Mouse (Mus musculus): Measurements from ENCODE around the gene Dffa.

The Dffa gene

GRCm38 (mm10) chr4:149103875-149104561 is at the start of gene Dffa:
Gene Dffa, plus strand, starts transcription at chr4:149104146.
- peak; percentile 95 for DNase-seq

- DNase-seq, result no peak
Observed at GRCm38 (mm10) chr4:149055847-149056246, 48.1 kb upstream of the Dffa start.

- DNase-seq, result no peak
Observed at GRCm38 (mm10) chr4:149056957-149057356, 47.0 kb upstream of the Dffa start.

GRCm38 (mm10) chr4:149057470-149057869 is 46.5 kb upstream of the Dffa start:
- DNase-seq, result no peak

- DNase-seq, result no peak
Observed at GRCm38 (mm10) chr4:149058298-149058697, 45.6 kb upstream of the Dffa start.

- no peak for DNase-seq
Observed at GRCm38 (mm10) chr4:149059713-149060112, 44.2 kb upstream of the Dffa start.

GRCm38 (mm10) chr4:149060621-149061431 is 43.1 kb upstream of the Dffa start:
- no peak for DNase-seq

- no peak for DNase-seq
Observed at GRCm38 (mm10) chr4:149061432-149061718, 42.6 kb upstream of the Dffa start.

- DNase-seq, result no peak
Observed at GRCm38 (mm10) chr4:149062406-149063318, 41.3 kb upstream of the Dffa start.

- DNase-seq, result no peak
Observed at GRCm38 (mm10) chr4:149064061-149064854, 39.7 kb upstream of the Dffa start.

- peak; percentile 40 for DNase-seq
Observed at GRCm38 (mm10) chr4:149066672-149067551, 37.0 kb upstream of the Dffa start.

GRCm38 (mm10) chr4:149075073-149075472 is 28.9 kb upstream of the Dffa start:
- DNase-seq, result no peak

GRCm38 (mm10) chr4:149075871-149076575 is 27.9 kb upstream of the Dffa start:
- DNase-seq, result peak; percentile 72

- DNase-seq, result no peak
Observed at GRCm38 (mm10) chr4:149078261-149078660, 25.7 kb upstream of the Dffa start.

GRCm38 (mm10) chr4:149079629-149080028 is 24.3 kb upstream of the Dffa start:
- DNase-seq, result no peak

GRCm38 (mm10) chr4:149080111-149080510 is 23.8 kb upstream of the Dffa start:
- DNase-seq, result no peak

GRCm38 (mm10) chr4:149081528-149081927 is 22.4 kb upstream of the Dffa start:
- DNase-seq, result peak; percentile 87

- no peak for DNase-seq
Observed at GRCm38 (mm10) chr4:149085381-149085780, 18.6 kb upstream of the Dffa start.

GRCm38 (mm10) chr4:149091364-149091763 is 12.6 kb upstream of the Dffa start:
- DNase-seq, result no peak

GRCm38 (mm10) chr4:149097956-149098355 is 6.0 kb upstream of the Dffa start:
- DNase-seq, result no peak

- DNase-seq, result no peak
Observed at GRCm38 (mm10) chr4:149098571-149098970, 5.4 kb upstream of the Dffa start.
